Mouse (Mus musculus): ENCODE data around the gene Stard8. TPM values are rescaled to one million over a fixed set of nuclear protein-coding genes. Genes with fewer than 3 reads are reported as not detected.

Gene Stard8
- polyA plus RNA-seq, 1 experiment from 2014 or later = 17.5 TPM

DNA sequence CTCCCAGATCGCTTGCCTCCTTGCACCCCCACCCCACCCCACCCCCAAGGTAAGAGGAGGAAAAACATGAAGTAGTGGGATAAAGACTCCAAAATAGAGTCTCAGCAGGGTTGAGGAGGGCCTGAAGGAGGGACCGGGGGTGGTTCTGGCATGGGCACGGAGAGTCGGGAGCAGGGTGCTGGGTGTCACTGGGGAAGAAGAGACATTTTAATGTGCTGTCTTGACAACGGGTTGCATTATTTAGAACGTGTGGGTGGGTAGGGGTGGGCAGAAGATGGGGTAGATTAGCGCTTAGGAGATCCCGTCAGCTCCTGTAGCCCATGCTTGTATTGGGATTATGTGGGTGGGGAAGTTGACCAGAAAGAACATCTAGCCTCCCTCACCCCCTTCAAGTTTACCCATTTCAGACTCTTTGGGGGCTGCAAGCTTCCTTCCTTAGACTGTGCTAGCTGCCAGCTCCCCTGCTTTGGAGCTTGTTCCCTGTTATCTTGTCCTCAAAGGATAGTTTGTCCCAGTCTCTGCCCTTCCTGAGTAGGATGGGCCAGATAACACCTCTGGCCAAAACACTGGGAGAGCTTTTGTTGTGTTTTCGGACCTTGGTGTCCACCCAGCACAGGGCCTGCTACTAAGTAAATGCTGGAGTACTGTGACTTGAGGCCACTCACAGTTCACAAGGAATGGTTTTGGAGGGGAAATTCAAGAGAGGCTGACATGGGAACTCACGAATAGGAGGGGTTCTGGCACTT lies 47.9 kb downstream of the Stard8 start:
- Histone ChIP-seq H3K27ac (no peak overlapping the region), H3K4me3 (no peak overlapping the region), H3K4me1 (replicated peaks) (no peaks in the 10 kb centered on the region), H3K36me3 (no peaks in the 10 kb centered on the region), H3K9me3 (no peaks in the 10 kb centered on the region), H3K27me3 (ENCODE audit: insufficient read depth, poor library complexity, severe bottlenecking) (peaks cover 78% of the 10 kb centered on the region)
- WGBS = 79% methylated on average over 10 of the region's 10 CpGs
- DNase-seq (ENCODE audit: low spot score) = no peak

DNA sequence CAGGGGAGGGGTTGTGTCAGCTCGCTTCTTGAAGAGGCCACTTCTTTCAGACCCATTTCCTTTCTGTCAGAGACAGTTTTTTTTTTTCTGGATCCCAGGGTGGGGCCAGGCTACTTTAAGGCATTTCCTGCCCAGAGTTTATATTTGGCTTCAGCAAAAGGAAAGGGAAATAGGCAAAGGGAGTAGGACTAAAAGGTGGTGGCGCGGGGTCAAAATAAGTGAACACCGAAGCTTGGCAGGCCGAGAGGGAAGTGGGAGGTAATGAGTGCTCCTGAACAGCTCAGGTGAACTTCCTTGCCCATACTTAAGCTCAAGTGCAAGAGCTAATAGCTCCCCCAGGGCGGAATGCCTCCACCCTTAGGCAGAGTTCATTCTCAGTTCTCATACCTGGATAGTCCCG lies 49.2 kb downstream of the Stard8 start:
- H3K27me3 ChIP-seq (ENCODE audit: insufficient read depth, poor library complexity, severe bottlenecking) = peaks cover 64% of the 10 kb centered on the region
- H3K36me3 ChIP-seq = no peaks in the 10 kb centered on the region
- DNase-seq (ENCODE audit: low spot score) = no peak
- H3K4me3 ChIP-seq = no peak overlapping the region
- H3K27ac ChIP-seq = no peak overlapping the region
- no peaks in the 10 kb centered on the region for H3K9me3 ChIP-seq
- no peaks in the 10 kb centered on the region for H3K4me1 ChIP-seq (replicated peaks)
- 89% methylated on average over 7 of the region's 7 CpGs for WGBS

DNA sequence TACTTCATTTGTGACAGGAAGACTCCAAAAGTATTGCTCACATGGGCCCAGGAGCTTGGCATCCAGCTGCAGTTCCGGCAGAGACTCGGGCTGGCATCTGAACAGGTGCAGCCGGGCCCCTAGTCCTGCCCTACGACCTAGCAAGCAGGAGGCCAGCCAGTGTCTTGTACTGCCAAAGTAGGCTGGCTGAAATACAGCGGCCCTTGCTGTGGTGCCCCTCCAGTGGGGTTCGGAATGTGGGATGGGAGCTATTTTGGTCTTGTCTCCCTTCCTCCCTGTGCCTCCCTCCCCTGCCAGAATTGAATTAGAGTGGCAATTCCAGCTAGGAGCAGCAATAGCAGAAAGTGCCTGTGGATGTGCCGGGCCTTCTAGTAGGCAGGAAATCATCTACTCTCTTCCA lies 51.5 kb downstream of the Stard8 start:
- Histone ChIP-seq H3K27me3 (ENCODE audit: insufficient read depth, poor library complexity, severe bottlenecking) (peaks cover 46% of the 10 kb centered on the region), H3K9me3 (no peaks in the 10 kb centered on the region)
- WGBS = 80% methylated on average over 7 of the region's 7 CpGs

DNA sequence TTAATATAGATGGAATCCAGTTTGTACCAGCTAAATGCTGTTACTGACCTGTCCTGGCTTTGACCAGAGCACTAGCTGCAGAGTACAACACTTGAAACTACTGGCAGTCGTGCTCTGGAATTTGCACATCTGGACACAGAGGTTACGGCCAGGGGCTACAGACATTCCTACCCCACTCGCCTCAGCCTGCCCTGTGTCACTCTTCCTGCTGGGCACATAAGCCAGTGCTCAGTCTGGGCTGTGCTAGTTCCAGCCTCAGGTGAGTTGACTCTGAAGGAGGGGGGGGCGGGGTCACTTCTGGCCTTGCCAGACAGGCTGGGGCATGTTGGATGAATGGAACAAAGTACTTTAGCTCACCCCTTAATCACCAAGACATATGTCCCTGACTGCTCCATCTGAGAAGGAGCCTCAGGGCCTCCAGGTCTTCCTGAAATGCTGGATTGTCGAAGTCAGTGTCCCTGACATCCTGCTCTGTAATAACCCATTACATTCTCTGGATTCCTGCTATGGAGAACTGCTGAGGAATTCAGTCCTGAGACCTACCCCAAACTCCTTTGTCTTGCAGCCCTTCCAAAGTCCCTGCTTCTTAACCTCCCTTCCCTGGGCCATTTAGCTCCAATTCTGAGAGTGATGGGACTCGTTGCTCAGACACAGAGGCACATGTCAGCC lies 54.9 kb downstream of the Stard8 start:
- H3K9me3 ChIP-seq = no peaks in the 10 kb centered on the region
- 62% methylated on average over 6 of the region's 6 CpGs for WGBS
- peaks cover 47% of the 10 kb centered on the region for H3K27me3 ChIP-seq (ENCODE audit: insufficient read depth, poor library complexity, severe bottlenecking)
- H3K36me3 ChIP-seq = no peaks in the 10 kb centered on the region
- no peaks in the 10 kb centered on the region for H3K4me1 ChIP-seq (replicated peaks)
- DNase-seq (ENCODE audit: low spot score) = no peak
- H3K27ac ChIP-seq = no peak overlapping the region
- no peak overlapping the region for H3K4me3 ChIP-seq

More for the DNA sequence above, 51.5 kb downstream of the Stard8 start:
- H3K4me3 ChIP-seq = no peak overlapping the region
- no peaks in the 10 kb centered on the region for H3K36me3 ChIP-seq
- no peak overlapping the region for H3K27ac ChIP-seq
- DNase-seq (ENCODE audit: low spot score) = no peak
- no peaks in the 10 kb centered on the region for H3K4me1 ChIP-seq (replicated peaks)

DNA sequence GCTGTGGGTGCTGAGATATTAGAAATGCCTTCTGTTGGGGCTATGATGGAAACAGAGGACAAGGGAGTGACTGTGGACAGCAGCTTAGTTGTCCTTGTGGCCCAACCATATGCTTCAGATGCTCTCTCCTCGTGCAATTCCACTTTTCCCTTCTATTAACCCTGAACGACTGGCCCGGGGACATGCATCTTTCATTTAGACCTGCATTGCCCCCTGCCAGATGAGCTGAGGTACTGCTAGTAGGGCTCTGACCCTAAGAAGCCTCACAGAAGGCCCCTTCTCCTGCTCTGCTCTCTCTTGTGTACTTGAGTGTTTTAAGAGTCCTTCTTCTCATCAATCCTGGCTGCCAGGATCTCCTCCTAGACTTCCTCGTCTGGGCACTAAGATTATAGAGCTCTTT lies 56.1 kb downstream of the Stard8 start:
- Histone ChIP-seq H3K27me3 (ENCODE audit: insufficient read depth, poor library complexity, severe bottlenecking) (peaks cover 43% of the 10 kb centered on the region), H3K4me3 (no peak overlapping the region), H3K9me3 (no peaks in the 10 kb centered on the region), H3K36me3 (no peaks in the 10 kb centered on the region), H3K27ac (no peak overlapping the region), H3K4me1 (replicated peaks) (no peaks in the 10 kb centered on the region)
- peak; percentile 7 for DNase-seq (ENCODE audit: low spot score)
- 53% methylated on average over 4 of the region's 4 CpGs for WGBS

DNA sequence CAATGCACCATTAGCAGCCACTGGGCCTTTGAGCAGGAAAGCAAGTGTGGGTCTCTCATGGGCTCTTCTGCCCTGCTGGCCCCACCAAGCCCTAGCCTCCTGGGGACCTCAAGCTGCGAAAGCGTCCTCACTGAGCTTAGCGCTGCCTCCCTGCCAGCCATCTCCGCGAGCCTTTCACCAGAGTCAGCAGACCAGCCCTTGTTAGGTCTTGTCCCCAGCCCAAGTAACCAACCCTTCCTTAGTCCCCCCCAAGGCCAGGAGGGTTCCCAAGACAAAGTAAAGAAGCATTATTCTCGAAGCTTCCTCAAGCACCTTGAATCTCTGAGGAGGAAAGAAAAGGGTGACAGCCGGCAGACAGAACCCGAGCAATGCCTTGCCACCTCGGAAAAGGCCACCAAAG lies 62.5 kb downstream of the Stard8 start:
- Histone ChIP-seq H3K27me3 (ENCODE audit: insufficient read depth, poor library complexity, severe bottlenecking) (peaks cover 50% of the 10 kb centered on the region), H3K36me3 (no peaks in the 10 kb centered on the region), H3K27ac (no peak overlapping the region), H3K4me1 (replicated peaks) (no peaks in the 10 kb centered on the region), H3K4me3 (no peak overlapping the region), H3K9me3 (no peaks in the 10 kb centered on the region)
- WGBS = 86% methylated on average over 9 of the region's 9 CpGs
- DNase-seq (ENCODE audit: low spot score) = no peak

DNA sequence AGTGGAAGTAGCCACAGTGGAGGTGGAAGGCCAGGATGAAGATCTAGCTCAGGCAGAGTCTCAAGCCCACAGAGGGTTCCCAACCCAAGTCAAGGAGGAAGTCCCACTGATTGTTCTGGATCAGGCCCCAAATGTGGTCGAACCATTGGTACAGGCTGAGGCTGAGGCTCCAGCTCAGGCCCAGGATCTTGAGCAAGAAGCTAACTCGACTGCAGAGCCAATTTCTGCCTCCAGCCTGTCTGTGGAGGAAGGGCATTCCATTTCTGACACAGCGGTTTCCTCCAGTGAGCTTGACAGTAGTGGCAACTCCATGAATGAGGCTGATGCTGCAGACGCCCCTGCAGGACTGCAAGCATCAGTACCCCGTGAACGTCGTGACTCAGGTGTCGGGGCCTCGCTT lies 63.5 kb downstream of the Stard8 start:
- H3K36me3 ChIP-seq = no peaks in the 10 kb centered on the region
- no peaks in the 10 kb centered on the region for H3K4me1 ChIP-seq (replicated peaks)
- no peak overlapping the region for H3K27ac ChIP-seq
- no peak for DNase-seq (ENCODE audit: low spot score)
- peaks cover 54% of the 10 kb centered on the region for H3K27me3 ChIP-seq (ENCODE audit: insufficient read depth, poor library complexity, severe bottlenecking)
- H3K4me3 ChIP-seq = no peak overlapping the region
- no peaks in the 10 kb centered on the region for H3K9me3 ChIP-seq
- WGBS = 91% methylated on average over 9 of the region's 9 CpGs

DNA sequence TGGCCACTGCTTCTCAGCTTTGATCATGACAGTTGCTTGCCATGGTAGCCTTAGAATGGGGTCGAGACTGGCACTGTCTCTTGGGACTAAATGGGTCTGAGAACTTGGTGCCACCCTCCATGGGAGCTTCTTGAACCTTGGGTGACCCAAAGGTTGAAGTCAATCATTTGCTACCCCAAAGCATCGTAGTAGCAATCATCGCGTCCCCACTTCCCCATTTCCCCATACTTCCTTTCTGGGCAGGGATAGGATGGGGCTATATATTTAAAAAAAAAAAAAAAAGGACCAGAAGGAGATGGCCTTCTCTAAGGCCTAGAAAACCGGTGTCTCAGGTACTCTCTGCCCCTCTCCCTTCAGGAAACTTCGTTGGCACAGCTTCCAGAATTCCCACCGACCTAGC lies 64.2 kb downstream of the Stard8 start:
- H3K27me3 ChIP-seq (ENCODE audit: insufficient read depth, poor library complexity, severe bottlenecking) = peaks cover 51% of the 10 kb centered on the region
- H3K4me3 ChIP-seq = no peak overlapping the region
- no peaks in the 10 kb centered on the region for H3K9me3 ChIP-seq
- no peak for DNase-seq (ENCODE audit: low spot score)
- no peaks in the 10 kb centered on the region for H3K4me1 ChIP-seq (replicated peaks)
- H3K27ac ChIP-seq = no peak overlapping the region
- WGBS = 72% methylated on average over 7 of the region's 7 CpGs
- H3K36me3 ChIP-seq = no peaks in the 10 kb centered on the region

DNA sequence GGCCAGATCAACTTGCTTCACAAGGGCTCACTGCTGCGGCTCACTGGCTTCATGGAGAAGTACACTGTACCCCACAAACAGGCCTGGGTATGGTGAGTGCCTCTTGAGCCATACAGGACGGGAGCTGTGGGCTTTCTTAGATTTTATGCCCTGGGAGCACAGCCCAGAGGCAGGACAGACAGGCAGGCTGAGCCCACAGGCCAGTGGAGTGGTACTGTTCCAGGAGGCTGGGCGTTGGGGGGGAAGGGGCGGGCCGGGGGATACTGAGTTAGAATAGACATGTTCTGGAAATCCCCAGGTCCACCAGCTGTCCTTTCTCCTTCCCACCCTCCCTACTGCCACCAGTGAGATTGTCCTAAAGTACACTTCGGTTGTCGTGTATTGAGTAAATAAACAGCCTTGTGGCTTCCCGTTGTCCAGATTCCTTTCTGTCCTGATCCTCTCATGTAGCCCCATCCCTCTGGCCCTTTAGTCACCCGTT lies 64.7 kb downstream of the Stard8 start:
- no peaks in the 10 kb centered on the region for H3K36me3 ChIP-seq
- H3K27me3 ChIP-seq (ENCODE audit: insufficient read depth, poor library complexity, severe bottlenecking) = peaks cover 47% of the 10 kb centered on the region
- no peaks in the 10 kb centered on the region for H3K4me1 ChIP-seq (replicated peaks)
- no peak overlapping the region for H3K4me3 ChIP-seq
- 81% methylated on average over 9 of the region's 9 CpGs for WGBS
- no peaks in the 10 kb centered on the region for H3K9me3 ChIP-seq
- no peak overlapping the region for H3K27ac ChIP-seq
- no peak for DNase-seq (ENCODE audit: low spot score)

DNA sequence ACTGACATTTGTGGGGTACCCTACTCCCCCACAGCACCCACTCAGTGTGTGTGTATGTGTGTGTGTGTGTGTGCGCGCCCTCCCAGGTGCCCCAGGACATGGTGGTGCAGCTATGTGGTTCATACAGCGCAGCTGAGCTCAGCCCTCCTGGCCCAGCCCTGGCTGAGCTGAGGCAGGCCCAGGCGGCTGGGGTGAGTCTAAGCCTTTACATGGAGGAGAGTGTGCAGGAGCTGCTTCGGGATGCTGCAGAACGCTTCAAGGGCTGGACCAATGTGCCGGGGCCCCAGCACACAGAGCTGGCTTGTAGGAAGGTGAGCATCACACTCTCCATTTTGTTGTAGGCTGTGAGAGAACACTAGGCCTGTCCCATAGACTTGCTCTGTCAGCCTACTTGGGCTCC lies 68.1 kb downstream of the Stard8 start:
- Histone ChIP-seq H3K36me3 (no peaks in the 10 kb centered on the region), H3K27ac (no peak overlapping the region), H3K4me3 (no peak overlapping the region), H3K27me3 (ENCODE audit: insufficient read depth, poor library complexity, severe bottlenecking) (peaks cover 43% of the 10 kb centered on the region), H3K9me3 (no peaks in the 10 kb centered on the region), H3K4me1 (replicated peaks) (no peaks in the 10 kb centered on the region)
- no peak for DNase-seq (ENCODE audit: low spot score)
- 94% methylated on average over 7 of the region's 7 CpGs for WGBS

DNA sequence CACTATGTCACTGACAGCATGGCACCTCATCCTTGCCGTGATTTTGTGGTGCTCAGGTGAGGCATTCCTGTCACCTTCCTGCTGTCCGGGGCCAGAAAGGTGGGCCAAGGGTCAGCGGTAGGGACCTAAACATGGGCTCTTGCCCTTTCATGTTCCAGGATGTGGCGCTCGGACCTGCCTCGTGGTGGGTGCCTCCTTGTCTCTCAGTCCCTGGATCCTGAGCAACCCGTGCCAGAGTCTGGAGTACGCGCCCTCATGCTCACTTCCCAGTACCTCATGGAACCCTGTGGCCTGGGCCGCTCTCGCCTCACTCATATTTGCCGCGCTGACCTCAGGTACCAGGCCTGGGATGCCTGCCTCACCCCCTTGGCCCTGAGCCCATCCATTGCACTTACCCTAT lies 69.5 kb downstream of the Stard8 start:
- no peaks in the 10 kb centered on the region for H3K36me3 ChIP-seq
- H3K4me1 ChIP-seq (replicated peaks) = no peaks in the 10 kb centered on the region
- H3K27ac ChIP-seq = no peak overlapping the region
- no peak overlapping the region for H3K4me3 ChIP-seq
- no peak for DNase-seq (ENCODE audit: low spot score)
- no peaks in the 10 kb centered on the region for H3K9me3 ChIP-seq
- WGBS = 95% methylated on average over 13 of the region's 13 CpGs
- H3K27me3 ChIP-seq (ENCODE audit: insufficient read depth, poor library complexity, severe bottlenecking) = peaks cover 40% of the 10 kb centered on the region

DNA sequence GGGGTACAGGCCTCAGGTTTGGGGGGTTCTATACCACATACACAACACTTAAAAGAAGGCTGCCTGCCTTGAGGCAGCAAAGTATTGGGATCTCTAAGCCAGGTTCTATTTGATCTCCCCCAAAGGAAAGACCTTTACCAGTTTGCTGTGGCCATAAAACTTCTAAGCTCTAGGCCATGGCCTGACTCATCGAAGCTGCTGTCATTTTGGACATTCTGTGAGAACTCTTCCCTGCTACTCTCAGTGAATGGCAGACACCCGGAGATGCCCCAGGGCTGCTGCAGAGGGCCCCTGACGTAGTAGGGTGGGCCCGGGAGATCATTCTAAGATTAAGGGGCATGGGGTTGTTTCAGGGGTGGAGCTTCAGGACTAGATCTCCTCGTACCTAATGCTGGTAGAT lies 72.1 kb downstream of the Stard8 start:
- no peak for DNase-seq (ENCODE audit: low spot score)
- no peaks in the 10 kb centered on the region for H3K4me1 ChIP-seq (replicated peaks)
- no peak overlapping the region for H3K27ac ChIP-seq
- H3K36me3 ChIP-seq = no peaks in the 10 kb centered on the region
- peaks cover 22% of the 10 kb centered on the region for H3K27me3 ChIP-seq (ENCODE audit: insufficient read depth, poor library complexity, severe bottlenecking)
- WGBS = 81% methylated on average over 5 of the region's 5 CpGs
- H3K4me3 ChIP-seq = no peak overlapping the region
- no peaks in the 10 kb centered on the region for H3K9me3 ChIP-seq

DNA sequence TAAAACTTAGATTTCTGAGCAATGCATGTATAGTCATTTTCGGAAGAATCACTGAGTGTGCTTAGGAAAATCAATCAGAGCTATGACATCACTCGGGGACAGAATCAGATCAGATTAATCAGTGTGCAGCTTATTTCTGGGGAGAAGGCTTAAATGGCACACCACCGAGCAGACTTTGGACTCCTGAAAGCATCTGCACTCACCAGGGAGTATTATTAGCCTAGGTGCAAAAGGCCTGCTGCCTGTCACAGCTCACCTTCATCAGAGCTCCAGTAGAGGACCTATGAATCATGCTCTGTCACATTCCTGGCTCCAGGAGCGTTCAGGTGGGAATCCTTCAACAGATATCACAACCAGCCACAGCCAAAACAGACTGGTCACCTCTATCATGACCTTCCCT lies 73.4 kb downstream of the Stard8 start:
- no peak for DNase-seq (ENCODE audit: low spot score)
- Histone ChIP-seq H3K27me3 (ENCODE audit: insufficient read depth, poor library complexity, severe bottlenecking) (peaks cover 16% of the 10 kb centered on the region), H3K36me3 (no peaks in the 10 kb centered on the region), H3K27ac (no peak overlapping the region), H3K4me1 (replicated peaks) (no peaks in the 10 kb centered on the region), H3K4me3 (no peak overlapping the region), H3K9me3 (no peaks in the 10 kb centered on the region)
- 80% methylated on average over 4 of the region's 4 CpGs for WGBS

All from hindbrain, embryonic 10.5 days (tissue).